Mouse (Mus musculus): ENCODE measurements around the gene Olfr787.

Gene Olfr787

GRCm38 (mm10) chr10:129461562-129461961 lies at the start of gene Olfr787:
Olfr787 (plus strand) TSS chr10:129461862.
- DNase-seq = no peak

GRCm38 (mm10) chr10:129427006-129427405 lies 34.7 kb upstream of the Olfr787 start, which contains the start of gene Olfr786:
Olfr786 (plus strand) TSS chr10:129427306.
- no peak for DNase-seq

- no peak for DNase-seq
Measured at GRCm38 (mm10) chr10:129470698-129471097, 9.0 kb downstream of the Olfr787 start, which contains the start of gene Olfr788. Olfr788 (plus strand) TSS chr10:129470998.

GRCm38 (mm10) chr10:129473256-129473655 lies 11.6 kb downstream of the Olfr787 start:
- no peak for DNase-seq

GRCm38 (mm10) chr10:129473723-129474122 lies 12.1 kb downstream of the Olfr787 start:
- DNase-seq = no peak

GRCm38 (mm10) chr10:129484452-129484851 lies 22.8 kb downstream of the Olfr787 start, which contains the start of gene Olfr789:
Olfr789 (plus strand) TSS chr10:129484752.
- no peak for DNase-seq

- no peak for DNase-seq
Measured at GRCm38 (mm10) chr10:129490101-129490500, 28.4 kb downstream of the Olfr787 start.

- DNase-seq = no peak
Measured at GRCm38 (mm10) chr10:129498192-129498591, 36.5 kb downstream of the Olfr787 start, which contains the start of gene Olfr790. Olfr790 (plus strand) TSS chr10:129498492.

Data from lung, postnatal 10 days (tissue).